Mouse (Mus musculus) MEL (cell line): ENCODE results near the gene Pls3. TPM values are rescaled to one million over a fixed set of nuclear protein-coding genes. Genes with fewer than 3 reads are reported as not detected.

Experiments
- DNase-seq: peaks from one replicate; pipeline ENCODE4 v3.0.0; 2011; ENCODE audit warnings: low read depth, low spot score
- H3K27ac ChIP-seq: 2 replicates; pipeline ENCODE4 v1.5.1; 2012; ENCODE audit warnings: low read depth, mild to moderate bottlenecking, control low read depth, low read length, moderate library complexity; ENCODE audit not compliant: control insufficient read depth
- H3K27me3 ChIP-seq, 2 experiments: fragments of 150-350 bp in 1 of 2; sonication (generic) in 1 of 2; 2 replicates each; pipeline ENCODE4 v1.6.1; 2012; ENCODE audit warnings: low read length in 2 of 2, mild to moderate bottlenecking in 2 of 2, improper control_type of control experiment in 1 of 2, moderate library complexity in 1 of 2; ENCODE audit not compliant: insufficient read depth in 2 of 2, control insufficient read depth in 1 of 2
- H3K36me3 ChIP-seq, 2 experiments: 2 replicates each; pipeline ENCODE4 v1.6.1; 2012 to 2014; ENCODE audit warnings: low read length in 2 of 2, improper control_type of control experiment in 1 of 2, inconsistent platforms in 1 of 2, mild to moderate bottlenecking in 1 of 2; ENCODE audit not compliant: insufficient read depth in 2 of 2, control insufficient read depth in 1 of 2
- H3K4me1 ChIP-seq, 2 experiments: fragments of 150-350 bp in 1 of 2; sonication (generic) in 1 of 2; 2 replicates each; pipeline ENCODE4 v1.6.1; 2012; ENCODE audit warnings: low read length in 2 of 2, improper control_type of control experiment in 1 of 2, mild to moderate bottlenecking in 1 of 2; ENCODE audit not compliant: insufficient read depth in 2 of 2, control insufficient read depth in 1 of 2
- H3K4me3 ChIP-seq, 2 experiments: fragments of 150-350 bp in 1 of 2; sonication (generic) in 1 of 2; 2 replicates each; pipeline ENCODE4 v1.5.1; 2012; ENCODE audit warnings: low read depth in 2 of 2, low read length in 2 of 2, mild to moderate bottlenecking in 2 of 2, moderate library complexity in 2 of 2, control low read depth in 1 of 2, improper control_type of control experiment in 1 of 2; ENCODE audit not compliant: control insufficient read depth in 1 of 2, insufficient read depth in 1 of 2
- H3K79me2 ChIP-seq: 2 replicates; pipeline ENCODE4 v1.6.1; 2012; ENCODE audit warnings: mild to moderate bottlenecking, low read length, moderate library complexity; ENCODE audit not compliant: control insufficient read depth, poor library complexity, insufficient read depth
- H3K9ac ChIP-seq: 2 replicates; pipeline ENCODE4 v1.6.1; 2012; ENCODE audit warnings: low read depth, mild to moderate bottlenecking, control low read depth, low read length, moderate library complexity; ENCODE audit not compliant: control insufficient read depth, poor library complexity, severe bottlenecking
- H3K9me3 ChIP-seq: fragments of 150-350 bp; sonication (generic); replicated peaks from 2 replicates; pipeline ENCODE4 v1.6.1; 2012; ENCODE audit warnings: mild to moderate bottlenecking, low read length, improper control_type of control experiment, moderate library complexity; ENCODE audit not compliant: insufficient read depth
- CHD2 ChIP-seq: IDR thresholded peaks from 2 replicates; pipeline ENCODE4 v1.6.1; 2011; ENCODE audit warnings: low read length, improper control_type of control experiment
- CTCF ChIP-seq, 3 experiments: IDR thresholded peaks in 2 of 3; conservative IDR thresholded peaks in 1 of 3; 2 replicates each; pipeline ENCODE4 v1.5.1; 2011 to 2012; ENCODE audit warnings: low read length in 3 of 3, low read depth in 2 of 3, mild to moderate bottlenecking in 2 of 3, improper control_type of control experiment in 1 of 3, inconsistent platforms in 1 of 3, mixed read lengths in 1 of 3, moderate library complexity in 1 of 3; ENCODE audit not compliant: control insufficient read depth in 1 of 3, insufficient read depth in 1 of 3, poor library complexity in 1 of 3, severe bottlenecking in 1 of 3
- ELF1 ChIP-seq: IDR thresholded peaks from 2 replicates; pipeline ENCODE4 v1.6.1; 2014; ENCODE audit warnings: low read depth, mild to moderate bottlenecking, inconsistent platforms, low read length, improper control_type of control experiment, moderate library complexity
- EP300 ChIP-seq, 2 experiments: IDR thresholded peaks; 2 replicates each; pipeline ENCODE4 v1.6.1; 2011; ENCODE audit warnings: improper control_type of control experiment in 2 of 2, low read length in 2 of 2, low read depth in 1 of 2, mild to moderate bottlenecking in 1 of 2
- ETS1 ChIP-seq: IDR thresholded peaks from 2 replicates; pipeline ENCODE4 v1.6.1; 2012; ENCODE audit warnings: low read depth, mild to moderate bottlenecking, inconsistent platforms, low read length, improper control_type of control experiment, moderate library complexity
- GABPA ChIP-seq: IDR thresholded peaks from 2 replicates; pipeline ENCODE4 v1.6.1; 2012; ENCODE audit warnings: low read depth, mild to moderate bottlenecking, inconsistent platforms, low read length, improper control_type of control experiment, moderate library complexity
- JUND ChIP-seq: IDR thresholded peaks from 2 replicates; pipeline ENCODE4 v1.6.1; 2011; ENCODE audit warnings: low read depth, mild to moderate bottlenecking, improper control_type of control experiment, low read length
- KAT2A ChIP-seq: conservative IDR thresholded peaks from 2 replicates; pipeline ENCODE4 v1.6.1; 2012; ENCODE audit warnings: low read depth, low read length, improper control_type of control experiment, inconsistent platforms
- MAFK ChIP-seq: IDR thresholded peaks from 2 replicates; pipeline ENCODE4 v1.6.1; 2011; ENCODE audit warnings: low read depth, mild to moderate bottlenecking, low read length, improper control_type of control experiment, borderline replicate concordance
- MXI1 ChIP-seq: IDR thresholded peaks from 2 replicates; pipeline ENCODE4 v1.6.1; 2011; ENCODE audit warnings: mild to moderate bottlenecking, low read depth, low read length, improper control_type of control experiment
- MYB ChIP-seq: IDR thresholded peaks from 2 replicates; pipeline ENCODE4 v1.6.1; 2011; ENCODE audit warnings: mild to moderate bottlenecking, low read depth, low read length, improper control_type of control experiment
- NELFE ChIP-seq: IDR thresholded peaks from 2 replicates; pipeline ENCODE4 v1.6.1; 2011; ENCODE audit warnings: low read depth, low read length, improper control_type of control experiment
- NRF1 ChIP-seq: IDR thresholded peaks from 2 replicates; pipeline ENCODE4 v1.6.1; 2014; ENCODE audit warnings: low read depth, mild to moderate bottlenecking, inconsistent platforms, low read length, improper control_type of control experiment, moderate library complexity; ENCODE audit not compliant: poor library complexity, insufficient read depth, severe bottlenecking
- POLR2AphosphoS2 ChIP-seq: IDR thresholded peaks from 2 replicates; pipeline ENCODE4 v1.6.1; 2011; ENCODE audit warnings: low read length, improper control_type of control experiment
- RAD21 ChIP-seq: IDR thresholded peaks from 2 replicates; pipeline ENCODE4 v1.6.1; 2011; ENCODE audit warnings: mild to moderate bottlenecking, low read depth, low read length, improper control_type of control experiment
- SMC3 ChIP-seq: IDR thresholded peaks from 2 replicates; pipeline ENCODE4 v1.6.1; 2011; ENCODE audit warnings: low read depth, low read length, improper control_type of control experiment
- TCF12 ChIP-seq: IDR thresholded peaks from 2 replicates; pipeline ENCODE4 v1.6.1; 2014; ENCODE audit warnings: low read depth, mild to moderate bottlenecking, inconsistent platforms, low read length, improper control_type of control experiment, moderate library complexity
- USF1 ChIP-seq: IDR thresholded peaks from 2 replicates; pipeline ENCODE4 v1.6.1; 2014; ENCODE audit warnings: low read depth, mild to moderate bottlenecking, inconsistent platforms, low read length, improper control_type of control experiment, moderate library complexity
- ZMIZ1 ChIP-seq: IDR thresholded peaks from 2 replicates; pipeline ENCODE4 v1.6.1; 2012; ENCODE audit warnings: low read depth, mild to moderate bottlenecking, inconsistent platforms, low read length, improper control_type of control experiment, moderate library complexity
- ZNF384 ChIP-seq: IDR thresholded peaks from 2 replicates; pipeline ENCODE4 v1.6.1; 2012; ENCODE audit warnings: low read depth, mild to moderate bottlenecking, inconsistent platforms, low read length, improper control_type of control experiment
- polyA plus RNA-seq, 2 experiments: library from polyadenylated mRNA; stranded (reverse) in 1 of 2; unstranded in 1 of 2; fragments of >175 nt in 1 of 2; fragments of >200 nt in 1 of 2; gene quantifications; 2 replicates each; pipeline versions ENCODE4 v1.2.1 to v1.2.4; 2012; ENCODE audit warnings: low replicate concordance in 2 of 2, low read depth in 1 of 2; ENCODE audit not compliant: insufficient read length in 2 of 2, insufficient read depth in 1 of 2, missing spikeins in 1 of 2
- total RNA-seq: library from RNA; depleted of rRNA; stranded (reverse); fragments of 300-350 nt; gene quantifications from 2 replicates; pipeline ENCODE4 v1.2.3, GENCODE M21; 2012

Gene Pls3
- total and polyA plus RNA-seq, 3 experiments, result 1.7 to 4.3 TPM; not detected in 1

- no peaks in the 10 kb centered on the region for H3K27me3 ChIP-seq
- no peaks in the 10 kb centered on the region for H3K36me3 ChIP-seq
- no peak overlapping the region for H3K9ac ChIP-seq
- H3K79me2 ChIP-seq, result no peaks in the 10 kb centered on the region
- H3K9me3 ChIP-seq, result no peaks in the 10 kb centered on the region
- TF ChIP-seq RAD21 (no peak), NRF1 (no peak), CHD2 (no peak), NELFE (no peak), MXI1 (no peak), GABPA (no peak), USF1 (no peak), MYB (no peak), ETS1 (no peak)
- H3K4me3 ChIP-seq, result no peak overlapping the region
- H3K27ac ChIP-seq, result no peak overlapping the region
- DNase-seq, result no peak
- H3K4me1 ChIP-seq, result no peaks in the 10 kb centered on the region
These were observed 56.2 kb downstream of the Pls3 start for GRCm38 (mm10) chrX:75818647-75819271.

- no peak overlapping the region for H3K27ac ChIP-seq
- DNase-seq, result peak; percentile 40
These were observed 60.0 kb downstream of the Pls3 start for GRCm38 (mm10) chrX:75814958-75815357.

GRCm38 (mm10) chrX:75814123-75814522, 60.9 kb downstream of the Pls3 start:
- no peaks in the 10 kb centered on the region for H3K4me1 ChIP-seq
- H3K9me3 ChIP-seq, result no peaks in the 10 kb centered on the region
- no peaks in the 10 kb centered on the region for H3K36me3 ChIP-seq
- H3K4me3 ChIP-seq, result no peak overlapping the region
- H3K27ac ChIP-seq, result no peak overlapping the region
- H3K27me3 ChIP-seq, result no peaks in the 10 kb centered on the region
- H3K79me2 ChIP-seq, result no peaks in the 10 kb centered on the region
- no peak overlapping the region for H3K9ac ChIP-seq
- TF ChIP-seq KAT2A (no peak), ETS1 (no peak), JUND (no peak), ZNF384 (no peak), NRF1 (no peak), ZMIZ1 (no peak), POLR2AphosphoS2 (no peak), ELF1 (no peak), MAFK (no peak), GABPA (no peak)
- no peak for DNase-seq

More at GRCm38 (mm10) chrX:75814958-75815357, 60.0 kb downstream of the Pls3 start:
- TF ChIP-seq TCF12, result no peak
- peak; percentile 3; the same call in 1 of the 2 replicates for TF ChIP-seq RAD21
- peak; percentile 38 for TF ChIP-seq SMC3
- TF ChIP-seq CHD2, result no peak
- no peak for TF ChIP-seq NRF1
- peak; percentile 12 to 49 (median 40); a peak in 5 of 6 replicates for TF ChIP-seq CTCF (IDR thresholded peaks at IDR 0.05 in 2 of 3, conservative IDR thresholded peaks at IDR 0.05 in 1 of 3; ENCODE audit: control insufficient read depth in 1 of 3, insufficient read depth in 1 of 3, low read depth in 2 of 3, low read length in 3 of 3, poor library complexity in 1 of 3, severe bottlenecking in 1 of 3)
- TF ChIP-seq EP300 (IDR thresholded peaks at IDR 0.05; ENCODE audit: low read depth in 1 of 2, low read length in 2 of 2), result no peak
- TF ChIP-seq, all 39 proteins: peak for 3
- no peaks in the 10 kb centered on the region for H3K4me1 ChIP-seq
- H3K4me3 ChIP-seq, result no peak overlapping the region
- no peaks in the 10 kb centered on the region for H3K9me3 ChIP-seq
- no peaks in the 10 kb centered on the region for H3K27me3 ChIP-seq
- no peak overlapping the region for H3K9ac ChIP-seq
- no peaks in the 10 kb centered on the region for H3K79me2 ChIP-seq
- H3K36me3 ChIP-seq, result no peaks in the 10 kb centered on the region
